Mouse (Mus musculus) lung, embryonic 14.5 days (tissue): ENCODE measurements around the gene Ap2a2. TPM values are rescaled to one million over a fixed set of nuclear protein-coding genes. Genes with fewer than 3 reads are reported as not detected.
"Not testable (repeated sequence)": the region's sequence is repeated elsewhere in the genome, so short reads cannot be mapped to it uniquely, and the experiment has no call there.

Experiments
- ATAC-seq: fragments of 200-750 bp; cut with Nextera tagmentation; 2 replicates; pipeline ENCODE4 v1.8.0; 2017; ENCODE audit warnings: mild to moderate bottlenecking, moderate TSS enrichment, moderate library complexity; ENCODE audit not compliant: insufficient read depth
- DNase-seq: peaks from one replicate; pipeline ENCODE4 v3.0.0-alpha.2; 2015
- H3K27ac ChIP-seq: fragments of 300-500 bp; sonication (generic); 2 replicates; pipeline ENCODE4 v1.5.1; 2014; ENCODE audit warnings: low read depth, mild to moderate bottlenecking, moderate library complexity
- H3K27me3 ChIP-seq: fragments of 300-500 bp; sonication (generic); 2 replicates; pipeline ENCODE4 v1.6.1; 2014; ENCODE audit warnings: low read length, control low read depth; ENCODE audit not compliant: insufficient read depth
- H3K36me3 ChIP-seq: fragments of 300-500 bp; sonication (generic); 2 replicates; pipeline ENCODE4 v1.6.1; 2014; ENCODE audit warnings: control low read depth; ENCODE audit not compliant: insufficient read depth
- H3K4me1 ChIP-seq: fragments of 300-500 bp; sonication (generic); 2 replicates; pipeline ENCODE4 v1.6.1; 2014; ENCODE audit warnings: antibody characterized with exemption, control low read depth; ENCODE audit not compliant: insufficient read depth
- H3K4me2 ChIP-seq: fragments of 300-500 bp; sonication (generic); 2 replicates; pipeline ENCODE4 v1.6.1; 2014; ENCODE audit warnings: mild to moderate bottlenecking
- H3K4me3 ChIP-seq: fragments of 300-500 bp; sonication (generic); 2 replicates; pipeline ENCODE4 v1.5.1; 2014; ENCODE audit warnings: low read depth, low read length
- H3K9ac ChIP-seq: fragments of 300-500 bp; sonication (generic); 2 replicates; pipeline ENCODE4 v1.6.1; 2014
- H3K9me3 ChIP-seq: fragments of 300-500 bp; sonication (generic); 2 replicates; pipeline ENCODE4 v1.6.1; 2016; ENCODE audit warnings: low read depth, low read length, control low read depth
- CTCF ChIP-seq: IDR thresholded peaks from 2 replicates; pipeline ENCODE4 v1.5.1; 2016; ENCODE audit warnings: antibody characterized with exemption, low read depth
- WGBS: fragments of 180-500 bp; shearing (Covaris S2); extraction: QIAGEN DNeasy Blood & Tissue Kit; methylation state at CpG from one replicate; pipeline ENCODE4 v1.1.7; 2014; 5-methylcytosine and 5-hydroxymethylcytosine counted together
- polyA plus RNA-seq: library from polyadenylated mRNA; unstranded; fragments of >200 nt; fragmentation: Nextera tagmentation; extraction: Ambion mirVana; gene quantifications from 2 replicates; pipeline ENCODE4 v1.2.1, GENCODE M21; 2014

Gene Ap2a2
- polyA plus RNA-seq, 1 experiment from 2014 or later, result 67.6 TPM

DNA sequence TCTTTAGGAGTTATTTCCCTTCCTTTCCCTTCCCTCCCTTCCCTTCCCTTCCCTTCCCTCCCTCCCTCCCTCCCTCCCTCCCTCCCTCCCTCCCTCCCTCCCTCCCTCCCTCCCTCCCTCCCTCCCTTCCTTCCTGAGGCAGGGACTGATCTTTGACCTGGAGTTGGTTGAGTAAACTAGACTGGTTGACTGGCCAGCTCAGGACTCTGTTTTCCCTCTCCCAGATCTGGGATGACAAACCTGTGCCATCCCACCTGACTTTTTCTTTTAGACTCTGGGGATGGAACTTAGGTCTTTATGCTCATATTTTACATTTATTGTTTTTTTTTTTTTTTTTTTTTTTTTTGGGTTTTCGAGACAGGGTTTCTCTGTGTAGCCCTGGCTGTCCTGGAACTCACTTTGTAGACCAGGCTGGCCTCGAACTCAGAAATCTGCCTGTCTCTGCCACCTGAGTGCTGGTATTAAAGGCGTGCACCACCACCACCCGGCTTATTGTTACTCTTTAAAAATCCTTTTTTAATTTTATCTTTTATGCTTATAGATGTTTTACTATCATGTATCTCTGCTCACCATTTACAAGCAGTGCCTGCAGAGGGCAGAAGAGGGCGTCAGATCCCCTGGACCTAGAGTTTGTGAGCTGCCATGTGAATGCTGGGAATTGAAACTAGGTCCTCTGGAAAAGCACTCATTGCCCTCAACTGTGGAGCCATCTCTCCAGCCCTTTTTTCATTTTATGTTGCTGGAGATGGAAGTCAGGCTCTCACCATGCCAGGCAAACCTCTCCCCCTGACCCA lies 22.3 kb downstream of the Ap2a2 start:
- peaks cover 9% of the 10 kb centered on the region; the same call in 1 of the 2 replicates for H3K36me3 ChIP-seq
- DNase-seq (no peak), ATAC-seq (no peak)
- no peaks in the 10 kb centered on the region for H3K27me3 ChIP-seq
- no peaks in the 10 kb centered on the region for H3K4me1 ChIP-seq
- no peak overlapping the region for H3K9ac ChIP-seq
- H3K4me2 ChIP-seq, result no peak overlapping the region
- 85% methylated on average over 4 of the region's 5 CpGs for whole genome bisulfite sequencing
- H3K4me3 ChIP-seq, result no peak overlapping the region
- no peaks in the 10 kb centered on the region for H3K9me3 ChIP-seq
- H3K27ac ChIP-seq, result no peak overlapping the region
- no peak for TF ChIP-seq CTCF

DNA sequence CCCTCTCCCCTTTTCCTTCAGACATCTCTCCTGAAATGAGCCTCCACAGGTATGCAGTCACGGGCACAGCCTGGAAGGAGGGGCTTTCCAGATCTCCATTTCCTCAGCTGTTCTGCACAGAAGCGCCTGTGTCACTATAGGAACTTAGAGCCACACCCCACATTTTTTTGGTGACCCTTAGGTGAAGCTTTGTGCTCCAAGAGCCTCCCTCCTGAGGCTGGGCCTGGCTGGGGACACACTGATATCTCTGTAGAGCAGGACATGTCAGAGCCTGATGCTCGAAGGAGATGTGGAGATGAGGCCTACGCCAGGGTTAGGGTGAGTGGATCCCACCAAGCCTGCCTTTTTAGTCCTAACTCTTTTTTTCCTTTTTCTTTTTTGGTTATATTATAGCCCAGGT lies 23.3 kb downstream of the Ap2a2 start:
- Histone ChIP-seq H3K9ac (no peak overlapping the region), H3K36me3 (peaks cover 18% of the 10 kb centered on the region), H3K4me3 (no peak overlapping the region), H3K27ac (no peak overlapping the region), H3K27me3 (no peaks in the 10 kb centered on the region), H3K9me3 (no peaks in the 10 kb centered on the region), H3K4me1 (no peaks in the 10 kb centered on the region), H3K4me2 (no peak overlapping the region)
- no peak for TF ChIP-seq CTCF
- WGBS, result 69% methylated on average over 4 of the region's 4 CpGs
- peak; percentile 70; the same call in 1 of the 2 replicates for ATAC-seq
- DNase-seq, result no peak

DNA sequence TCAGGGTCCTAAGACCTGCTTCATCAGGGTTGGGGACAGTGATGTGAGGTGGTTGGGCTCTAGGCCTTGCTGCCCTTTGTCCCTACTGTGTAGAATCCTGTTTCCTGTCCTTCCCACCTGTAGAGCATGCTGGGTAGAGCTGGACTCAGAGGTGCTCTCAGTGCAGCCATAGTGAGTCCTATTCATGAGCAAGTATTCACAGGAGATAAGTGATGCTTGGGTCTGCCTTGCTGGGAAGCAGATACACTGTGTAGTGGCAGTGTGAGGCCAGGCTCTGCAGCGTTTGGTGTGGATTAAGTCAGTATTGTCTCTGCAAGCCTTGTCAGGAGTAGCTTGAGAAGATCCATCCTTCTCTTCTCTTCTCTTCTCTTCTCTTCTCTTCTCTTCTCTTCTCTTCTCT lies 23.9 kb downstream of the Ap2a2 start:
- no peaks in the 10 kb centered on the region for H3K4me1 ChIP-seq
- no peak overlapping the region for H3K4me3 ChIP-seq
- DNase-seq, result no peak
- no peaks in the 10 kb centered on the region for H3K27me3 ChIP-seq
- no peak for TF ChIP-seq CTCF
- H3K9me3 ChIP-seq, result no peaks in the 10 kb centered on the region
- no peak overlapping the region for H3K9ac ChIP-seq
- H3K36me3 ChIP-seq, result peaks cover 24% of the 10 kb centered on the region
- H3K4me2 ChIP-seq, result no peak overlapping the region
- H3K27ac ChIP-seq, result peak overlapping the region; percentile 18; the same call in 1 of the 2 replicates
- WGBS, result 81% methylated on average over 1 of the region's 1 CpGs
- ATAC-seq, result no peak

DNA sequence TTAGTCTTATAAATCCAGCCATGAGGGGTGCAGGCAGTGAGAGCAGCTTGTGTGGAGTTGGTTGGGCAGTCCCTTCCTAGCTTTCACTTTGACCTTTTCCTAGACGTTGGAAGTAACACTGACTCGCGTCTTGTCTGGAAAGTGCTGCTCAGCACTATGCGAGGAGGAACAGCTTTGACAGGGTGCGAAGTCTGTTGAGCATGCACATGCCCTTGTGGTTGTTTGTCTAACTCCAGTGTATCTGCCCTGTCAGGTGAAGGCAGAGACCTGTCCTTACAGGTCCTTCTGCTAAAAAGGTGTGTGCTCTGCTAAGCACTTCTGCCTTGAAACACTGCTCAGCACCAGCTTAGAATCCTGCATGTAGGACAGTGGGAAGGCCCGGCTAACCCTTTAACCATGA lies 26.9 kb downstream of the Ap2a2 start:
- H3K27ac ChIP-seq, result no peak overlapping the region
- DNase-seq, result no peak
- no peak overlapping the region for H3K9ac ChIP-seq
- 82% methylated on average over 6 of the region's 6 CpGs for WGBS
- TF ChIP-seq CTCF, result no peak
- H3K4me1 ChIP-seq, result no peaks in the 10 kb centered on the region
- ATAC-seq, result no peak
- H3K4me2 ChIP-seq, result no peak overlapping the region
- H3K36me3 ChIP-seq, result peaks cover 32% of the 10 kb centered on the region
- H3K9me3 ChIP-seq, result no peaks in the 10 kb centered on the region
- no peak overlapping the region for H3K4me3 ChIP-seq
- H3K27me3 ChIP-seq, result no peaks in the 10 kb centered on the region

- ATAC-seq, H3K9me3 ChIP-seq, H3K27me3 ChIP-seq, DNase-seq, H3K27ac ChIP-seq, H3K4me3 ChIP-seq, H3K9ac ChIP-seq, H3K4me1 ChIP-seq, H3K4me2 ChIP-seq: not testable (repeated sequence)
- peaks cover 32% of the 10 kb centered on the region for H3K36me3 ChIP-seq
- 91% methylated on average over 6 of the region's 7 CpGs for WGBS
Measured at GRCm38 (mm10) chr7:141590249-141590648, 28.3 kb downstream of the Ap2a2 start.

- Histone ChIP-seq H3K27me3 (no peaks in the 10 kb centered on the region), H3K9me3 (no peaks in the 10 kb centered on the region), H3K27ac (no peak overlapping the region), H3K36me3 (peaks cover 32% of the 10 kb centered on the region), H3K4me1 (no peaks in the 10 kb centered on the region), H3K4me3 (no peak overlapping the region), H3K4me2 (no peak overlapping the region), H3K9ac (no peak overlapping the region)
- ATAC-seq (no peak), DNase-seq (no peak)
- WGBS, result 88% methylated on average over 8 of the region's 8 CpGs
- TF ChIP-seq CTCF, result no peak
Measured at GRCm38 (mm10) chr7:141590959-141591358, 29.0 kb downstream of the Ap2a2 start.

GRCm38 (mm10) chr7:141592096-141592495 lies 30.1 kb downstream of the Ap2a2 start:
- no peak overlapping the region for H3K27ac ChIP-seq
- 90% methylated on average over 1 of the region's 1 CpGs for WGBS
- H3K36me3 ChIP-seq, result peaks cover 41% of the 10 kb centered on the region
- H3K4me1 ChIP-seq, result no peaks in the 10 kb centered on the region
- H3K9me3 ChIP-seq, result no peaks in the 10 kb centered on the region
- no peak overlapping the region for H3K4me3 ChIP-seq
- H3K27me3 ChIP-seq, result no peaks in the 10 kb centered on the region
- no peak overlapping the region for H3K9ac ChIP-seq
- ATAC-seq, result no peak
- H3K4me2 ChIP-seq, result no peak overlapping the region
- DNase-seq, result no peak
- TF ChIP-seq CTCF, result no peak
